Mouse (Mus musculus) activated CD4-positive, CD25-positive, alpha-beta regulatory T cell, adult 4 months (primary cell): ENCODE data around the gene Lrrc56. TPM values are rescaled to one million over a fixed set of nuclear protein-coding genes. Genes with fewer than 3 reads are reported as not detected.

Source experiments
- ATAC-seq: one replicate; pipeline ENCODE4 v1.8.0; 2017
- polyA plus RNA-seq, 2 experiments: library from polyadenylated mRNA; unstranded; fragments of 100-300 nt; shearing (Covaris generic); gene quantifications; one replicate each; pipeline ENCODE4 v1.2.1; 2017

Gene Lrrc56
- polyA plus RNA-seq = 1 to 10 TPM; 1.4 to 1.9 TPM

GRCm38 (mm10) chr7:141193948-141194347, at the start of gene Lrrc56, which contains the start of gene Hras:
Gene Lrrc56, plus strand, starts transcription at chr7:141194157.
Gene Hras, minus strand, starts transcription at chr7:141194005.
- peak; percentile 95 for ATAC-seq

GRCm38 (mm10) chr7:141144650-141145049, 49.3 kb upstream of the Lrrc56 start:
- no peak for ATAC-seq

- ATAC-seq = no peak
These were observed 48.6 kb upstream of the Lrrc56 start for GRCm38 (mm10) chr7:141145403-141145802.

- no peak for ATAC-seq
These were observed 47.8 kb upstream of the Lrrc56 start for GRCm38 (mm10) chr7:141146043-141146595.

- no peak for ATAC-seq
These were observed 46.9 kb upstream of the Lrrc56 start for GRCm38 (mm10) chr7:141147044-141147443.

- ATAC-seq = no peak
These were observed 45.3 kb upstream of the Lrrc56 start for GRCm38 (mm10) chr7:141148639-141149038.

GRCm38 (mm10) chr7:141155362-141155761, 38.6 kb upstream of the Lrrc56 start:
- no peak for ATAC-seq

- ATAC-seq = no peak
These were observed 29.6 kb upstream of the Lrrc56 start for GRCm38 (mm10) chr7:141164397-141164796.

GRCm38 (mm10) chr7:141164850-141165249, 29.1 kb upstream of the Lrrc56 start:
- ATAC-seq = no peak

- ATAC-seq = no peak
These were observed 25.9 kb upstream of the Lrrc56 start for GRCm38 (mm10) chr7:141167901-141168517.

GRCm38 (mm10) chr7:141168518-141168953, 25.4 kb upstream of the Lrrc56 start:
- ATAC-seq = no peak

GRCm38 (mm10) chr7:141169300-141169699, 24.7 kb upstream of the Lrrc56 start:
- ATAC-seq = no peak

- ATAC-seq = no peak
These were observed 24.1 kb upstream of the Lrrc56 start for GRCm38 (mm10) chr7:141169866-141170265.

GRCm38 (mm10) chr7:141172116-141173006, 21.6 kb upstream of the Lrrc56 start, which contains the start of gene Rnh1:
Gene Rnh1, minus strand, starts transcription at chr7:141172857.
- peak; percentile 81 for ATAC-seq

GRCm38 (mm10) chr7:141173323-141173850, 20.6 kb upstream of the Lrrc56 start:
- peak; percentile 19 for ATAC-seq

GRCm38 (mm10) chr7:141175068-141175467, 18.9 kb upstream of the Lrrc56 start:
- ATAC-seq = no peak

- peak; percentile 33 for ATAC-seq
These were observed 17.8 kb upstream of the Lrrc56 start for GRCm38 (mm10) chr7:141176173-141176572.

- ATAC-seq = no peak
These were observed 5.8 kb upstream of the Lrrc56 start for GRCm38 (mm10) chr7:141188194-141188593.

GRCm38 (mm10) chr7:141188733-141189132, 5.2 kb upstream of the Lrrc56 start:
- ATAC-seq = no peak

GRCm38 (mm10) chr7:141190220-141190619, 3.7 kb upstream of the Lrrc56 start:
- ATAC-seq = no peak

GRCm38 (mm10) chr7:141191036-141191435, 2.9 kb upstream of the Lrrc56 start:
- no peak for ATAC-seq

- no peak for ATAC-seq
These were observed 1.9 kb upstream of the Lrrc56 start for GRCm38 (mm10) chr7:141191796-141192685.
